Mouse (Mus musculus): Measurements from ENCODE around the gene Spata31d1c. TPM values are rescaled to one million over a fixed set of nuclear protein-coding genes. Genes with fewer than 3 reads are reported as not detected.

Gene Spata31d1c
- not detected for total RNA-seq (2021)
- long read RNA-seq, experiment 1 = 0 reads
- long read RNA-seq, experiment 2 = 0 reads

- no peak for DNase-seq
Observed at GRCm38 (mm10) chr13:65032758-65033157, at the start of gene Spata31d1c. Gene Spata31d1c (plus strand): TSS chr13:65033058.

GRCm38 (mm10) chr13:64988828-64989227 lies 44.0 kb upstream of the Spata31d1c start:
- no peak for DNase-seq

DNA sequence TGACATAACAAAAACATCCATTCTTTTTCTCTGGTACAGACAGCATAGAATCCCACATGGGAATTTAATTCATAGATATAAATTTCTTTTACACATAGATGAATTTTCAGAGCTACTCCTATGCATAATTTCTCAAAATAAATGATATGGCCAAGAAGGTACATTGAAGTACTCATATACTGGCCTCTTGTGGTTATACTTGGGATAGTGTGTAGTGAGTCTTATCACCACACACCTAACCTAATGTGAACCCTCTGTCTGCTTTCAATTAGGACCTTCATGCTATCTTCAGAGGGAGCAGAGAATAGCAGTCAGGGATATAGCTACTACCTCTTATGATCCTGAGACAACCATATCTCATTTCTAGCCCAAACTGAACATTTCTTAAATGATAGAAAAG lies 27.4 kb upstream of the Spata31d1c start:
- no peak for DNase-seq

- DNase-seq = peak; percentile 18
Observed at GRCm38 (mm10) chr13:65006760-65007159, 26.1 kb upstream of the Spata31d1c start.

DNA sequence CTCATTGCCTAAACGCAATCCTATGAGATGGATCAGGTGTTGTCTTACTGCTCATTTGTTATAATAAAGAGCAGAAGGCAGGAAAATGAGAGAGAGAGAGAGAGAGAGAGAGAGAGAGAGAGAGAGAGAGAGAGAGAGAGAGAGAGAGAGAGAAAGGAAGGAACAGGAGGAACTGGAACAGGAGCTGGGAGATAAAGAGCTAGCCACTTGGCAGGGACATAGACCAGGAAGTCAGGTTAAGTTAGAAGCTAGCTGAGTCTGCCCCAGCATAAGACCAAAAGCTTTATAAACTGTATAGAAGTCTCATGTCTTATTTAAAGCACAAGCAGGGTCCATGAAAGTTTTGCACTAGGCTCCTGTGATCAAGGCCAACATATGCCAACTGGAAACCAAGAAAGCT lies 24.9 kb upstream of the Spata31d1c start:
- DNase-seq = no peak

GRCm38 (mm10) chr13:65011052-65011738 lies 21.7 kb upstream of the Spata31d1c start:
- no peak for DNase-seq

DNA sequence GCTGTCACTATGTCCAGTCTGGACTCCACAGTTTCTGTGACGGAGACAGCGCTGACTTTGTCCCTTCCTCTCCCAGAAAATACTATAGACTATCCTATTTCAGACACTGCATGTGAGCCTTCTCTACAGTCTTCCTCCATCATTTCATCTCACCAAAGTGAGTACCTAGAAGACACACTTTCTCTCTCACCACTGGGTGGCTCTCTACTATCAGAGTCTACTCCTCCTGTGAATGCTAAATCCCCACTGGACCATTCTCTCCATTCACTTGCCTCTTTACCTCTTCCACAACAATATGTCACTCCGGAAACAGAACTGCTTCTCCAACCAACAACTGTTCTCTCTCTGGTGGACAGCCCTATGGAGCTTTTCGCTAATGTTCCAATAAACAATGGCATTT lies 2.2 kb downstream of the Spata31d1c start:
- DNase-seq = peak; percentile 3

GRCm38 (mm10) chr13:65052660-65053059 lies 19.8 kb downstream of the Spata31d1c start, which contains the start of gene Prss47:
Gene Prss47 (minus strand): TSS chr13:65052760.
- no peak for DNase-seq

DNA sequence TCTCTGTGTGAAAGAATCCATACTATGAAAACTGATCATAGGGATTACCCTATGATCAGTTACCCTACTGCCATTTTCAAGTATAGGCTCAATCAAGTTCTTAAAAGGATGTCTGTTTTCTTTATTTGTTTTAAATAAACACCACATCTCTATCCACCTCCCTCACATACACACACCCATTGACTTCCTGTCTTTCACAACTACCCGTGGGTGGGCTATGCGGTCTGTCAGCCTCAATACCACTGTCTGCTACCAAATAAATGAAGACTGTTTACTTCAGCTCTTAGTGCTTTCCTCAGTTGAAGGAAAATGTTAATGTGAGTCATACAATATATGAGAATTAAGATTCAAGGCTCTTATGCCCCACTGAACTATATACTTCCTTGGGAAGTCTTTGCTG lies 37.1 kb downstream of the Spata31d1c start:
- DNase-seq = no peak

Other genes starting within 250 kb of the Spata31d1c start
- under 1 TPM; 0.06 to 0.15 TPM for gene Cntnap3, start 129.1 kb upstream of the Spata31d1c start, total RNA-seq (2021)
- gene Spata31, start 115.7 kb upstream of the Spata31d1c start, total RNA-seq (2021) = not detected
- gene Prss47, start 19.7 kb downstream of the Spata31d1c start, total RNA-seq (2021) = not detected
- 10 to 100 TPM; 45.3 to 48.8 TPM for gene Mfsd14b, start 79.9 kb downstream of the Spata31d1c start, total RNA-seq (2021)
- gene Olfr465-ps1, start 105.0 kb downstream of the Spata31d1c start, total RNA-seq (2021) = not detected
- not detected for gene Olfr466, start 117.2 kb downstream of the Spata31d1c start, total RNA-seq (2021)
- gene Nlrp4f, start 172.9 kb downstream of the Spata31d1c start, total RNA-seq (2021) = under 1 TPM in 1 of 2 experiments, not detected in 1; 0.36 TPM
- gene Gm10775, start 226.5 kb downstream of the Spata31d1c start, total RNA-seq (2021) = not detected
- gene Zfp369, start 245.8 kb downstream of the Spata31d1c start, total RNA-seq (2021) = 10 to 100 TPM; 21.1 to 29.3 TPM